Mouse (Mus musculus) forebrain, embryonic 14.5 days (tissue): ENCODE data around the gene Fxyd6. TPM values are rescaled to one million over a fixed set of nuclear protein-coding genes. Genes with fewer than 3 reads are reported as not detected.

ENCODE experiments used
- ATAC-seq: fragments of 200-750 bp; cut with Nextera tagmentation; 2 replicates; pipeline ENCODE4 v1.8.0; 2017; ENCODE audit warnings: mild to moderate bottlenecking, moderate library complexity
- DNase-seq: peaks from one replicate; pipeline ENCODE4 v3.0.0-alpha.2; 2015; ENCODE audit warnings: low spot score
- H3K27ac ChIP-seq: fragments of 300-500 bp; sonication (generic); 2 replicates; pipeline ENCODE4 v1.5.1; 2014; ENCODE audit warnings: low read depth, mild to moderate bottlenecking, control low read depth, low read length, moderate library complexity
- H3K27me3 ChIP-seq: fragments of 300-500 bp; sonication (generic); replicated peaks from 2 replicates; pipeline ENCODE4 v1.6.1; 2014; ENCODE audit warnings: low read length, control low read depth, mixed read lengths; ENCODE audit not compliant: control insufficient read depth, insufficient read depth
- H3K36me3 ChIP-seq: fragments of 300-500 bp; sonication (generic); 2 replicates; pipeline ENCODE4 v1.6.1; 2014; ENCODE audit warnings: low read length, control low read depth; ENCODE audit not compliant: control insufficient read depth, insufficient read depth
- H3K4me1 ChIP-seq: fragments of 300-500 bp; sonication (generic); 2 replicates; pipeline ENCODE4 v1.6.1; 2014; ENCODE audit warnings: antibody characterized with exemption, low read length, control low read depth; ENCODE audit not compliant: control insufficient read depth, insufficient read depth
- H3K4me2 ChIP-seq: fragments of 300-500 bp; sonication (generic); 2 replicates; pipeline ENCODE4 v1.6.1; 2014; ENCODE audit warnings: mild to moderate bottlenecking, control low read depth, low read length
- H3K4me3 ChIP-seq: fragments of 300-500 bp; sonication (generic); 2 replicates; pipeline ENCODE4 v1.5.1; 2014; ENCODE audit warnings: low read depth, low read length, control low read depth
- H3K9ac ChIP-seq: fragments of 300-500 bp; sonication (generic); 2 replicates; pipeline ENCODE4 v1.6.1; 2014; ENCODE audit warnings: mild to moderate bottlenecking, low read length, control low read depth, moderate library complexity
- H3K9me3 ChIP-seq: fragments of 300-500 bp; sonication (generic); replicated peaks from 2 replicates; pipeline ENCODE4 v1.6.1; 2016; ENCODE audit warnings: low read length, control low read depth, mixed read lengths; ENCODE audit not compliant: control insufficient read depth
- WGBS: fragments of 180-500 bp; shearing (Covaris S2); extraction: QIAGEN DNeasy Blood & Tissue Kit; methylation state at CpG from one replicate; pipeline ENCODE4 v1.1.7; 2014; 5-methylcytosine and 5-hydroxymethylcytosine counted together
- polyA plus RNA-seq: library from polyadenylated mRNA; unstranded; fragments of >200 nt; fragmentation: Nextera tagmentation; extraction: Ambion mirVana; gene quantifications from 2 replicates; pipeline ENCODE4 v1.2.1, GENCODE M21; 2014

The Fxyd6 gene
- polyA plus RNA-seq, 1 experiment from 2014 or later = 355 TPM

- no peak overlapping the region for H3K27ac ChIP-seq
- DNase-seq (no peak), ATAC-seq (no peak)
- H3K36me3 ChIP-seq = peaks cover 29% of the 10 kb centered on the region
- 50% methylated on average over 1 of the region's 1 CpGs for WGBS
- H3K4me1 ChIP-seq = no peaks in the 10 kb centered on the region
- H3K9ac ChIP-seq = no peak overlapping the region
- H3K9me3 ChIP-seq = no peaks in the 10 kb centered on the region
- H3K4me2 ChIP-seq = no peak overlapping the region
- H3K4me3 ChIP-seq = no peak overlapping the region
- no peaks in the 10 kb centered on the region for H3K27me3 ChIP-seq
Observed at GRCm38 (mm10) chr9:45398336-45398735, 28.4 kb downstream of the Fxyd6 start.

DNA sequence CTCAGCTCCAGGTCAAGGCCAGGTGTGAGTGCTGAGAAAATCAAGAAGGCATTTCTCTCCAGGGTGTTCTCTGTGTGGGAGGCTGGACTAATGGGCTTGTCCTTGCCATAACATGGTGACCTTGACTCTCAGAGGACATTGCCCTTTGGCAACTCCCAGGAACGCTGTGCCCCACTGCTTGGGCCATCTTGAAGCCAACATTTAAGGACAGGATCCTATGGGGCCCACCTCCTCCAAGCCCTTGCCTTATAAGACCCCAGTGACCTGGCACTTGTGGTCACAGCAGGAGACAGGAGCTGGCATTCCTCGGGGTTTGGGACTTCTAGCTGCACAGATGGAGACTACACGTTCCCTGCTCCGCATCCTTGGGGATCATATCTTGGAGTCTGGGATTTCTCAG, 29.4 kb downstream of the Fxyd6 start, which contains the start of gene Fxyd2:
Gene Fxyd2 (plus strand): TSS at position 236 of the 400 bp plus-strand sequence.
- Histone ChIP-seq H3K27me3 (no peaks in the 10 kb centered on the region), H3K4me1 (no peaks in the 10 kb centered on the region), H3K9me3 (no peaks in the 10 kb centered on the region), H3K27ac (no peak within 1 kb of the TSS), H3K9ac (no peak within 1 kb of the TSS), H3K36me3 (peaks cover 19% of the 10 kb centered on the region), H3K4me3 (no peak within 1 kb of the TSS), H3K4me2 (no peak within 1 kb of the TSS)
- WGBS = 87% methylated on average over 4 of the region's 4 CpGs
- ATAC-seq (no peak), DNase-seq (no peak)

- Histone ChIP-seq H3K36me3 (no peaks in the 10 kb centered on the region), H3K4me3 (no peak overlapping the region), H3K27me3 (no peaks in the 10 kb centered on the region), H3K9me3 (no peaks in the 10 kb centered on the region), H3K4me2 (no peak overlapping the region), H3K4me1 (no peaks in the 10 kb centered on the region), H3K27ac (no peak overlapping the region), H3K9ac (no peak overlapping the region)
- DNase-seq (no peak), ATAC-seq (no peak)
- WGBS = 54% methylated on average over 4 of the region's 4 CpGs
Observed at GRCm38 (mm10) chr9:45401851-45402250, 31.9 kb downstream of the Fxyd6 start.

- ATAC-seq (no peak), DNase-seq (no peak)
- Histone ChIP-seq H3K36me3 (no peaks in the 10 kb centered on the region), H3K4me1 (no peaks in the 10 kb centered on the region), H3K9ac (no peak overlapping the region), H3K9me3 (no peaks in the 10 kb centered on the region), H3K4me3 (no peak overlapping the region), H3K27ac (no peak overlapping the region), H3K4me2 (no peak overlapping the region), H3K27me3 (no peaks in the 10 kb centered on the region)
- WGBS = 53% methylated on average over 2 of the region's 2 CpGs
Observed at GRCm38 (mm10) chr9:45402957-45403356, 33.0 kb downstream of the Fxyd6 start.

GRCm38 (mm10) chr9:45405694-45406093, 35.7 kb downstream of the Fxyd6 start:
- WGBS = 81% methylated on average over 5 of the region's 5 CpGs
- DNase-seq = no peak
- H3K9me3 ChIP-seq = no peaks in the 10 kb centered on the region
- H3K36me3 ChIP-seq = no peaks in the 10 kb centered on the region
- no peak overlapping the region for H3K4me3 ChIP-seq
- H3K4me1 ChIP-seq = no peaks in the 10 kb centered on the region
- no peaks in the 10 kb centered on the region for H3K27me3 ChIP-seq
- H3K4me2 ChIP-seq = no peak overlapping the region
- no peak overlapping the region for H3K9ac ChIP-seq
- ATAC-seq = no peak
- H3K27ac ChIP-seq = no peak overlapping the region

GRCm38 (mm10) chr9:45406808-45407207, 36.8 kb downstream of the Fxyd6 start:
- no peak overlapping the region for H3K27ac ChIP-seq
- no peak overlapping the region for H3K9ac ChIP-seq
- DNase-seq = no peak
- H3K27me3 ChIP-seq = no peaks in the 10 kb centered on the region
- WGBS = 70% methylated on average over 3 of the region's 3 CpGs
- H3K36me3 ChIP-seq = no peaks in the 10 kb centered on the region
- no peak overlapping the region for H3K4me3 ChIP-seq
- H3K9me3 ChIP-seq = no peaks in the 10 kb centered on the region
- ATAC-seq = no peak
- no peak overlapping the region for H3K4me2 ChIP-seq
- no peaks in the 10 kb centered on the region for H3K4me1 ChIP-seq

DNA sequence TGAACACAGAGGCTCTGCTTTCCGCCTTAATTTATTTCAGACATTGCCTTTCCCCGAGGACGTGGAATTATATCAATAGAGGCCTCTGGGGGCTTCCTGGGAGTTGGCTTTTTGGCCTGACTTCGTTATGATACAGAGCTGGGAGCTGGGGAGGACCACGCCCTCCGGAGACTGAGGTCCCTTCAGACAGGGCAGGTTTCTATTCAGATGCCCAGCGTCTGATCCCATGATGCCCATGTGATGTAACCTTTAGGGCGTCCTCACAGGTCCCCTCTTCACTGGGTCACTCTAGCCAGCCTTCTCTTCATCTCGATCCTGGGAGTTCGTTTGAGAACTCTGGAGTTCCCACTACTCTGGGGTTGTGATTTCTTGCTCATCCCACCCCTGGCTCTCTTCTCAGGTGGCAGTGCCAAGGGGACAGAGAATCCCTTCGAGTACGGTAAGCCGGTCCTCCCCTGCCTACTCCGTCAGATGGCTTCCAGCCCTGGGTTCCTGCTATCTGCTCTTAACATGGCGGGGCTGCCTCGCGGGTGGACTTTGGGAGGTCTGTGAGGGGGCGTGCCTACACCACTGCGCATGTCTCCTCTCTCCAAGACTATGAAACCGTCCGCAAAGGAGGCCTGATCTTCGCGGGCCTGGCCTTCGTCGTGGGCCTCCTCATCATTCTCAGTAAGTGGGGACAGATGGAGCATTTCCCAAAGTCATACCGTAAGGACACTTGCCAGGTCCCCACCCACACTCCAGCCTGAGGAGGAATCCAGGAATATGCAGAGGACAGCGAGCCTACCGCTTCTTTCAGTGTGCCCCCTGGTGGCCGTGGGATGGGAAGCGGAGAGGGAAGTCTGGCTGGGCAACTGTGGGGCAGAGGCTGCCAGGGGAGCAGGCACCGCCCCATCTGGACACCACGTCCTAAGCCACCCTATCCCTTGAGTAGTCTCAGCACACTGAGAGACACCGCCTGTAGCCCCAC, 38.0 kb downstream of the Fxyd6 start:
- H3K9ac ChIP-seq = peak overlapping the region; percentile 35; the same call in 1 of the 2 replicates
- 44% methylated on average over 33 of the region's 33 CpGs for WGBS
- peak; percentile 73 for ATAC-seq

GRCm38 (mm10) chr9:45410193-45410592, 40.2 kb downstream of the Fxyd6 start:
- Histone ChIP-seq H3K4me1 (no peaks in the 10 kb centered on the region), H3K27me3 (no peaks in the 10 kb centered on the region), H3K9ac (no peak overlapping the region), H3K36me3 (no peaks in the 10 kb centered on the region), H3K27ac (no peak overlapping the region), H3K9me3 (no peaks in the 10 kb centered on the region), H3K4me3 (no peak overlapping the region), H3K4me2 (no peak overlapping the region)
- 88% methylated on average over 5 of the region's 5 CpGs for WGBS
- ATAC-seq = no peak
- no peak for DNase-seq

More for the DNA sequence above, 38.0 kb downstream of the Fxyd6 start:
- no peak overlapping the region for H3K27ac ChIP-seq
- DNase-seq = peak; percentile 84
- H3K4me2 ChIP-seq = peak overlapping the region; percentile 49
- H3K36me3 ChIP-seq = no peaks in the 10 kb centered on the region
- no peaks in the 10 kb centered on the region for H3K9me3 ChIP-seq
- H3K27me3 ChIP-seq = no peaks in the 10 kb centered on the region
- H3K4me1 ChIP-seq = no peaks in the 10 kb centered on the region
- peak overlapping the region; percentile 20 for H3K4me3 ChIP-seq

GRCm38 (mm10) chr9:45410614-45411013, 40.6 kb downstream of the Fxyd6 start:
- DNase-seq = peak; percentile 24
- H3K36me3 ChIP-seq = no peaks in the 10 kb centered on the region
- no peak overlapping the region for H3K9ac ChIP-seq
- H3K4me3 ChIP-seq = no peak overlapping the region
- WGBS = 91% methylated on average over 2 of the region's 2 CpGs
- H3K27me3 ChIP-seq = no peaks in the 10 kb centered on the region
- H3K9me3 ChIP-seq = no peaks in the 10 kb centered on the region
- H3K4me2 ChIP-seq = no peak overlapping the region
- no peaks in the 10 kb centered on the region for H3K4me1 ChIP-seq
- no peak overlapping the region for H3K27ac ChIP-seq
- ATAC-seq = no peak
